Mouse (Mus musculus) embryonic facial prominence, embryonic 14.5 days (tissue): ENCODE measurements around the gene Sf3b1. TPM values are rescaled to one million over a fixed set of nuclear protein-coding genes. Genes with fewer than 3 reads are reported as not detected.
"Not testable (repeated sequence)": the region's sequence is repeated elsewhere in the genome, so short reads cannot be mapped to it uniquely, and the experiment has no call there.

ENCODE experiments used
- ATAC-seq: fragments of 200-750 bp; cut with Nextera tagmentation; 2 replicates; pipeline ENCODE4 v1.8.0; 2017; ENCODE audit warnings: low read depth, moderate number of reproducible peaks, moderate TSS enrichment
- DNase-seq: peaks from one replicate; pipeline ENCODE4 v3.0.0-alpha.2; 2015; ENCODE audit warnings: low spot score
- H3K27ac ChIP-seq: fragments of 300-500 bp; sonication (generic); replicated peaks from 2 replicates; pipeline ENCODE4 v1.5.1; 2014; ENCODE audit warnings: low read depth, mild to moderate bottlenecking, low read length, moderate library complexity
- H3K27me3 ChIP-seq: fragments of 300-500 bp; sonication (generic); replicated peaks from 2 replicates; pipeline ENCODE4 v1.6.1; 2014; ENCODE audit warnings: low read length; ENCODE audit not compliant: control insufficient read depth, insufficient read depth
- H3K36me3 ChIP-seq: fragments of 300-500 bp; sonication (generic); 2 replicates; pipeline ENCODE4 v1.6.1; 2014; ENCODE audit warnings: low read length, mixed read lengths; ENCODE audit not compliant: control insufficient read depth, insufficient read depth
- H3K4me1 ChIP-seq: fragments of 300-500 bp; sonication (generic); 2 replicates; pipeline ENCODE4 v1.6.1; 2014; ENCODE audit warnings: antibody characterized with exemption, low read length; ENCODE audit not compliant: control insufficient read depth, insufficient read depth
- H3K4me2 ChIP-seq: fragments of 300-500 bp; sonication (generic); 2 replicates; pipeline ENCODE4 v1.6.1; 2014; ENCODE audit warnings: low read depth, mild to moderate bottlenecking, low read length, moderate library complexity, mixed read lengths
- H3K4me3 ChIP-seq: fragments of 300-500 bp; sonication (generic); 2 replicates; pipeline ENCODE4 v1.5.1; 2014; ENCODE audit warnings: low read depth, mild to moderate bottlenecking, low read length
- H3K9ac ChIP-seq: fragments of 300-500 bp; sonication (generic); 2 replicates; pipeline ENCODE4 v1.6.1; 2014; ENCODE audit warnings: low read depth, mild to moderate bottlenecking, low read length, moderate library complexity, mixed read lengths
- H3K9me3 ChIP-seq: fragments of 300-500 bp; sonication (generic); 2 replicates; pipeline ENCODE4 v1.6.1; 2016; ENCODE audit warnings: low read length; ENCODE audit not compliant: control insufficient read depth
- WGBS: fragments of 180-500 bp; shearing (Covaris S2); extraction: QIAGEN DNeasy Blood & Tissue Kit; methylation state at CpG from one replicate; pipeline ENCODE4 v1.1.7; 2014; 5-methylcytosine and 5-hydroxymethylcytosine counted together
- polyA plus RNA-seq: library from polyadenylated mRNA; unstranded; fragments of >200 nt; fragmentation: Nextera tagmentation; extraction: Ambion mirVana; gene quantifications from 2 replicates; pipeline ENCODE4 v1.2.1, GENCODE M21; 2014

Gene Sf3b1
- polyA plus RNA-seq, 1 experiment from 2014 or later: 275 TPM

- not testable (repeated sequence) for H3K36me3 ChIP-seq, DNase-seq, H3K9me3 ChIP-seq, H3K4me2 ChIP-seq, H3K27me3 ChIP-seq, ATAC-seq, H3K27ac ChIP-seq, H3K4me1 ChIP-seq, H3K9ac ChIP-seq, H3K4me3 ChIP-seq
- WGBS: 86% methylated on average over 8 of the region's 14 CpGs
Observed at GRCm38 (mm10) chr1:54956995-54957394, 70.3 kb downstream of the Sf3b1 start.

DNA sequence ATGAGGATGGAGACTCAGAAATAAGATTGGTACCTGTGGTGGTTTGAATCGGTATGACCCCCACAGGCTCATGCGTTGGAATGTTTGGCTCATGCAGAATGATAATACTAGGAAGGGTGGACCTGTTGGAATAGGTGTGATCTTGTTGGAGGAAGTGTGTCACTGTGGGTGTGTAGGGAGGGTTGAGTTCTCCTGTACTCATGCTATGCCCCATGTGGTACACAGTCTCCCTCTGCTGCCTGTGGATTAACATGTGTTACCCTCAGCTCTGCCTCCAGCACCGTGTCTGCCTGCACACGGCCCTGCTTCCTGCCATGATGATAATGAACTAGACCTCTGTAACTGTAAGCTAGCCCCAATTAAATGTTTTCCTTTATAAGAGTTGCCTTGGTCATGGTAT, 72.4 kb downstream of the Sf3b1 start:
- H3K4me3 ChIP-seq: no peak overlapping the region
- ATAC-seq (no peak), DNase-seq (no peak)
- no peaks in the 10 kb centered on the region for H3K27me3 ChIP-seq
- no peak overlapping the region for H3K4me2 ChIP-seq
- no peaks in the 10 kb centered on the region for H3K9me3 ChIP-seq
- no peaks in the 10 kb centered on the region for H3K36me3 ChIP-seq
- 74% methylated on average over 4 of the region's 4 CpGs for WGBS
- H3K4me1 ChIP-seq: no peaks in the 10 kb centered on the region
- no peak overlapping the region for H3K27ac ChIP-seq
- H3K9ac ChIP-seq: no peak overlapping the region

DNA sequence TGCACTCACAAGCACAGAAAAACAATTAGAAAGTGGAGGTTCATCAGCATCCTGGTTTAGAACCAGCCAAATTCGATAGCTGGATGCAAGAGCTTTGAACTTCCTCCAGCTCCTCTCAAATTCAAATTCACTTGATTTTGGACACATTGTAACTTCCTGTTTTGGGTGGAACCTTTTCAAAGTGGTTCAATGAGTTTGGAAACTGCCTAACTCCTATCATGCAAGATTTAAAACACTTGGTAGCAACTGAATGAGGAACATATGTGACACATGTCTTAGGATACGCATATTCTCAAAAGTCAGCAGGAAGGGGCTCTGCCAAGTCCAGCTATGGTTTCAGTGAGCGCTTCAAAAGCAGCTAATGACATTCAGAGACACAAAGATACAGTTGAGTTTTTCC, 82.6 kb downstream of the Sf3b1 start:
- Histone ChIP-seq H3K4me1 (peaks cover 6% of the 10 kb centered on the region), H3K36me3 (no peaks in the 10 kb centered on the region), H3K27me3 (no peaks in the 10 kb centered on the region), H3K4me3 (no peak overlapping the region), H3K4me2 (no peak overlapping the region), H3K27ac (peak overlapping the region; percentile 28; the same call in 1 of the 2 replicates), H3K9me3 (no peaks in the 10 kb centered on the region), H3K9ac (no peak overlapping the region)
- peak; percentile 81 for DNase-seq
- 34% methylated on average over 3 of the region's 3 CpGs for whole genome bisulfite sequencing
- no peak for ATAC-seq

GRCm38 (mm10) chr1:54935466-54935865, 91.8 kb downstream of the Sf3b1 start:
- Histone ChIP-seq H3K4me3 (no peak overlapping the region), H3K4me1 (no peaks in the 10 kb centered on the region), H3K36me3 (no peaks in the 10 kb centered on the region), H3K9me3 (no peaks in the 10 kb centered on the region), H3K4me2 (no peak overlapping the region), H3K27ac (no peak overlapping the region), H3K27me3 (no peaks in the 10 kb centered on the region), H3K9ac (no peak overlapping the region)
- 87% methylated on average over 3 of the region's 3 CpGs for WGBS
- ATAC-seq (no peak), DNase-seq (no peak)

Other genes with a start within 250 kb of the Sf3b1 start
- 24.8 and 28.9 TPM in 2 replicates for gene Ankrd44, start 101.1 kb downstream of the Sf3b1 start, polyA plus RNA-seq
- 20.1 and 22.7 TPM in 2 replicates for gene Coq10b, start 25.3 kb upstream of the Sf3b1 start, polyA plus RNA-seq
- 387 and 459 TPM in 2 replicates for gene Hspe1, start 60.7 kb upstream of the Sf3b1 start, polyA plus RNA-seq
- gene Hspd1, start 60.8 kb upstream of the Sf3b1 start, polyA plus RNA-seq: 298 and 311 TPM in 2 replicates
- gene Mob4, start 103.8 kb upstream of the Sf3b1 start, polyA plus RNA-seq: 117 and 122 TPM in 2 replicates
- 20.3 and 20.6 TPM in 2 replicates for gene Rftn2, start 199.3 kb upstream of the Sf3b1 start, polyA plus RNA-seq
- gene Mars2, start 209.7 kb upstream of the Sf3b1 start, polyA plus RNA-seq: 3.1 and 3.3 TPM in 2 replicates